Mouse (Mus musculus): ENCODE measurements at regions not wholly inside any gene's neighbourhood (a gene's known extent, or its start where the extent isn't known, plus 50 kb on each side); places are given as distances from the start of the nearest gene placed in this dataset.

- WGBS = 77% methylated on average over 3 of the region's 3 CpGs
- no peak overlapping the region for H3K4me2 ChIP-seq (replicated peaks)
- H3K4me3 ChIP-seq (replicated peaks) = no peak overlapping the region
- H3K9ac ChIP-seq = no peak overlapping the region
- H3K27ac ChIP-seq = no peak overlapping the region
- H3K36me3 ChIP-seq = no peaks in the 10 kb centered on the region
- no peak for ATAC-seq
- no peaks in the 10 kb centered on the region for H3K4me1 ChIP-seq (replicated peaks)
- no peaks in the 10 kb centered on the region for H3K9me3 ChIP-seq
- H3K27me3 ChIP-seq (replicated peaks) = no peaks in the 10 kb centered on the region
These were observed 124.6 kb downstream of the Atp23 start for GRCm38 (mm10) chr10:126776603-126777002.

- WGBS = 82% methylated on average over 13 of the region's 13 CpGs
- H3K27ac ChIP-seq = no peak overlapping the region
- H3K9me3 ChIP-seq = no peaks in the 10 kb centered on the region
- H3K27me3 ChIP-seq (replicated peaks) = no peaks in the 10 kb centered on the region
- H3K4me1 ChIP-seq (replicated peaks) = no peaks in the 10 kb centered on the region
- no peak overlapping the region for H3K4me2 ChIP-seq (replicated peaks)
- no peaks in the 10 kb centered on the region for H3K36me3 ChIP-seq
- H3K9ac ChIP-seq = no peak overlapping the region
- no peak overlapping the region for H3K4me3 ChIP-seq (replicated peaks)
- ATAC-seq = no peak
These were observed 125.2 kb downstream of the Atp23 start for GRCm38 (mm10) chr10:126775946-126776345.

- no peaks in the 10 kb centered on the region for H3K9me3 ChIP-seq
- H3K4me2 ChIP-seq (replicated peaks) = no peak overlapping the region
- no peak for ATAC-seq
- no peaks in the 10 kb centered on the region for H3K36me3 ChIP-seq
- H3K27ac ChIP-seq = no peak overlapping the region
- H3K9ac ChIP-seq = no peak overlapping the region
- no peaks in the 10 kb centered on the region for H3K4me1 ChIP-seq (replicated peaks)
- no peaks in the 10 kb centered on the region for H3K27me3 ChIP-seq (replicated peaks)
- WGBS = 81% methylated on average over 6 of the region's 6 CpGs
- H3K4me3 ChIP-seq (replicated peaks) = no peak overlapping the region
These were observed 130.6 kb downstream of the Atp23 start for GRCm38 (mm10) chr10:126770446-126771020.

- WGBS = 78% methylated on average over 2 of the region's 2 CpGs
- H3K9me3 ChIP-seq = no peaks in the 10 kb centered on the region
- no peak for ATAC-seq
These were observed 135.5 kb downstream of the Atp23 start for GRCm38 (mm10) chr10:126765648-126766047.

GRCm38 (mm10) chr10:126764740-126765139 is 136.4 kb downstream of the Atp23 start:
- Histone ChIP-seq H3K36me3 (no peaks in the 10 kb centered on the region), H3K27ac (no peak overlapping the region), H3K27me3 (replicated peaks) (no peaks in the 10 kb centered on the region), H3K9me3 (no peaks in the 10 kb centered on the region), H3K4me2 (replicated peaks) (no peak overlapping the region), H3K4me1 (replicated peaks) (no peaks in the 10 kb centered on the region), H3K4me3 (replicated peaks) (no peak overlapping the region), H3K9ac (no peak overlapping the region)
- no peak for ATAC-seq
- WGBS = 68% methylated on average over 8 of the region's 8 CpGs

More at GRCm38 (mm10) chr10:126765648-126766047, 135.5 kb downstream of the Atp23 start:
- no peaks in the 10 kb centered on the region for H3K27me3 ChIP-seq (replicated peaks)
- H3K9ac ChIP-seq = no peak overlapping the region
- H3K27ac ChIP-seq = no peak overlapping the region
- H3K4me3 ChIP-seq (replicated peaks) = no peak overlapping the region
- H3K4me2 ChIP-seq (replicated peaks) = no peak overlapping the region
- H3K4me1 ChIP-seq (replicated peaks) = no peaks in the 10 kb centered on the region
- no peaks in the 10 kb centered on the region for H3K36me3 ChIP-seq

GRCm38 (mm10) chr10:126763976-126764375 is 137.2 kb downstream of the Atp23 start:
- 66% methylated on average over 5 of the region's 5 CpGs for WGBS
- Histone ChIP-seq H3K4me1 (replicated peaks) (no peaks in the 10 kb centered on the region), H3K9ac (no peak overlapping the region), H3K4me3 (replicated peaks) (no peak overlapping the region), H3K27ac (no peak overlapping the region), H3K4me2 (replicated peaks) (no peak overlapping the region), H3K9me3 (no peaks in the 10 kb centered on the region), H3K27me3 (replicated peaks) (no peaks in the 10 kb centered on the region), H3K36me3 (no peaks in the 10 kb centered on the region)
- no peak for ATAC-seq

- Histone ChIP-seq H3K27ac (no peak overlapping the region), H3K4me3 (replicated peaks) (no peak overlapping the region), H3K36me3 (no peaks in the 10 kb centered on the region), H3K9me3 (no peaks in the 10 kb centered on the region), H3K27me3 (replicated peaks) (no peaks in the 10 kb centered on the region), H3K4me2 (replicated peaks) (no peak overlapping the region), H3K9ac (no peak overlapping the region), H3K4me1 (replicated peaks) (no peaks in the 10 kb centered on the region)
- ATAC-seq = no peak
- 78% methylated on average over 7 of the region's 7 CpGs for WGBS
These were observed 142.5 kb downstream of the Atp23 start for GRCm38 (mm10) chr10:126758682-126759081.

GRCm38 (mm10) chr10:126753201-126753600 is 148.0 kb downstream of the Atp23 start:
- Histone ChIP-seq H3K4me1 (replicated peaks) (no peaks in the 10 kb centered on the region), H3K36me3 (no peaks in the 10 kb centered on the region), H3K4me3 (replicated peaks) (no peak overlapping the region), H3K9ac (no peak overlapping the region), H3K27me3 (replicated peaks) (no peaks in the 10 kb centered on the region), H3K9me3 (no peaks in the 10 kb centered on the region), H3K4me2 (replicated peaks) (no peak overlapping the region), H3K27ac (no peak overlapping the region)
- 67% methylated on average over 6 of the region's 6 CpGs for WGBS
- ATAC-seq = no peak

GRCm38 (mm10) chr10:126752699-126753098 is 148.5 kb downstream of the Atp23 start:
- 45% methylated on average over 11 of the region's 11 CpGs for WGBS
- Histone ChIP-seq H3K36me3 (no peaks in the 10 kb centered on the region), H3K9ac (no peak overlapping the region), H3K27me3 (replicated peaks) (no peaks in the 10 kb centered on the region), H3K27ac (no peak overlapping the region), H3K4me2 (replicated peaks) (no peak overlapping the region), H3K4me1 (replicated peaks) (no peaks in the 10 kb centered on the region), H3K4me3 (replicated peaks) (no peak overlapping the region), H3K9me3 (no peaks in the 10 kb centered on the region)
- ATAC-seq = no peak

- no peak overlapping the region for H3K4me2 ChIP-seq (replicated peaks)
- H3K9me3 ChIP-seq = no peaks in the 10 kb centered on the region
- no peak for ATAC-seq
- no peak overlapping the region for H3K27ac ChIP-seq
- 51% methylated on average over 17 of the region's 17 CpGs for WGBS
- no peak overlapping the region for H3K4me3 ChIP-seq (replicated peaks)
- H3K4me1 ChIP-seq (replicated peaks) = no peaks in the 10 kb centered on the region
- no peaks in the 10 kb centered on the region for H3K36me3 ChIP-seq
- H3K27me3 ChIP-seq (replicated peaks) = no peaks in the 10 kb centered on the region
- H3K9ac ChIP-seq = no peak overlapping the region
These were observed 152.3 kb downstream of the Atp23 start for GRCm38 (mm10) chr10:126748696-126749466.

- no peak overlapping the region for H3K27ac ChIP-seq
- H3K36me3 ChIP-seq = no peaks in the 10 kb centered on the region
- ATAC-seq = no peak
- no peak overlapping the region for H3K4me2 ChIP-seq (replicated peaks)
- no peak overlapping the region for H3K9ac ChIP-seq
- no peaks in the 10 kb centered on the region for H3K4me1 ChIP-seq (replicated peaks)
- H3K4me3 ChIP-seq (replicated peaks) = no peak overlapping the region
- WGBS = 66% methylated on average over 2 of the region's 2 CpGs
- H3K27me3 ChIP-seq (replicated peaks) = no peaks in the 10 kb centered on the region
- H3K9me3 ChIP-seq = no peaks in the 10 kb centered on the region
These were observed 166.5 kb downstream of the Atp23 start for GRCm38 (mm10) chr10:126734661-126735060.

GRCm38 (mm10) chr10:126727840-126728239 is 173.3 kb downstream of the Atp23 start:
- no peak overlapping the region for H3K9ac ChIP-seq
- no peak overlapping the region for H3K27ac ChIP-seq
- H3K36me3 ChIP-seq = no peaks in the 10 kb centered on the region
- no peak overlapping the region for H3K4me2 ChIP-seq (replicated peaks)
- no peaks in the 10 kb centered on the region for H3K27me3 ChIP-seq (replicated peaks)
- ATAC-seq = no peak
- no peaks in the 10 kb centered on the region for H3K9me3 ChIP-seq
- no peaks in the 10 kb centered on the region for H3K4me1 ChIP-seq (replicated peaks)
- WGBS = 77% methylated on average over 4 of the region's 4 CpGs
- H3K4me3 ChIP-seq (replicated peaks) = no peak overlapping the region

- H3K36me3 ChIP-seq = no peaks in the 10 kb centered on the region
- no peaks in the 10 kb centered on the region for H3K27me3 ChIP-seq (replicated peaks)
- no peak overlapping the region for H3K9ac ChIP-seq
- no peak for ATAC-seq
- 54% methylated on average over 2 of the region's 2 CpGs for WGBS
- no peaks in the 10 kb centered on the region for H3K9me3 ChIP-seq
- H3K4me1 ChIP-seq (replicated peaks) = no peaks in the 10 kb centered on the region
- no peak overlapping the region for H3K27ac ChIP-seq
- H3K4me2 ChIP-seq (replicated peaks) = no peak overlapping the region
- no peak overlapping the region for H3K4me3 ChIP-seq (replicated peaks)
These were observed 183.2 kb downstream of the Atp23 start for GRCm38 (mm10) chr10:126717961-126718360.
